Mouse (Mus musculus): ENCODE results near the gene Glrx5.

DNA sequence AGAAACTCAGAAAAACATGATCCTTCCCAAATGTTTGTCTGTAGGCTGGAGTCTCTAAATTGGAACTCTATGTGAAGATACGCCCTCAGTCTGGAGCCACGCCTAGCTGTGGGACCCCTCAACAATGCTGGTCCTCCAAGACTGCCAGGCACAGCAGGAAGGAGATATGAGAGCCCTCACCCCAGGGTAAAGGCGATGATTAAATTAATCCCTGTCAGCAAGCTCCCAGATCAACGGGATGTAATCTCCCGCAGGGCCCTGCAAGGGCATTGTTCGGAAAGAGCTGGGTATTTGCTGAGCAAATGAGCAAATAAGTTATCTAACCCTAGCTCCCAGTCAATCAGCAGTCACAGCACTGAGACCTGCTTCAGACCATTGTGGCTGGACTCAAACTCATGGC, 33.9 kb upstream of the Glrx5 start:
- no peak for TF ChIP-seq CTCF (IDR thresholded peaks at IDR 0.05; ENCODE audit: low read depth)
- no peak for TF ChIP-seq EP300 (IDR thresholded peaks at IDR 0.05; ENCODE audit: low read depth)

Measured in liver, postnatal 0 days (tissue).